Mouse (Mus musculus) liver, embryonic 16.5 days (tissue): Measurements from ENCODE around the gene Phf13. TPM values are rescaled to one million over a fixed set of nuclear protein-coding genes. Genes with fewer than 3 reads are reported as not detected.

Source experiments
- ATAC-seq: fragments of 200-750 bp; cut with Nextera tagmentation; 2 replicates; pipeline ENCODE4 v1.8.0; 2017; ENCODE audit warnings: low read depth, mild to moderate bottlenecking, moderate number of reproducible peaks, moderate library complexity
- H3K27ac ChIP-seq: fragments of 300-500 bp; sonication (generic); 2 replicates; pipeline ENCODE4 v1.5.1; 2014; ENCODE audit warnings: mild to moderate bottlenecking, low read length
- H3K27me3 ChIP-seq: fragments of 300-500 bp; sonication (generic); 2 replicates; pipeline ENCODE4 v1.6.1; 2014; ENCODE audit warnings: low read depth, low read length, mixed read lengths; ENCODE audit not compliant: control insufficient read depth, insufficient read depth
- H3K36me3 ChIP-seq: fragments of 300-500 bp; sonication (generic); 2 replicates; pipeline ENCODE4 v1.6.1; 2014; ENCODE audit warnings: mild to moderate bottlenecking; ENCODE audit not compliant: control insufficient read depth, insufficient read depth
- H3K4me1 ChIP-seq: fragments of 300-500 bp; sonication (generic); 2 replicates; pipeline ENCODE4 v1.6.1; 2014; ENCODE audit warnings: low read depth, low read length, mixed read lengths; ENCODE audit not compliant: control insufficient read depth
- H3K4me2 ChIP-seq: fragments of 300-500 bp; sonication (generic); 2 replicates; pipeline ENCODE4 v1.6.1; 2014; ENCODE audit warnings: low read depth, low read length, mixed read lengths
- H3K4me3 ChIP-seq: fragments of 300-500 bp; sonication (generic); 2 replicates; pipeline ENCODE4 v1.5.1; 2014; ENCODE audit warnings: low read depth, mild to moderate bottlenecking, low read length
- H3K9ac ChIP-seq: fragments of 300-500 bp; sonication (generic); 2 replicates; pipeline ENCODE4 v1.6.1; 2014; ENCODE audit warnings: low read depth, low read length
- H3K9me3 ChIP-seq: fragments of 300-500 bp; sonication (generic); replicated peaks from 2 replicates; pipeline ENCODE4 v1.6.1; 2016; ENCODE audit warnings: low read length; ENCODE audit not compliant: control insufficient read depth
- WGBS: fragments of 180-500 bp; shearing (Covaris S2); extraction: QIAGEN DNeasy Blood & Tissue Kit; methylation state at CpG from one replicate; pipeline ENCODE4 v1.1.7; 2014; ENCODE audit not compliant: insufficient replicate concordance; 5-methylcytosine and 5-hydroxymethylcytosine counted together
- polyA plus RNA-seq: library from polyadenylated mRNA; unstranded; fragments of >200 nt; fragmentation: Nextera tagmentation; extraction: Ambion mirVana; gene quantifications from 2 replicates; pipeline ENCODE4 v1.2.1, GENCODE M21; 2015

Phf13 gene
- polyA plus RNA-seq, 1 experiment from 2014 or later, result 4.5 TPM

- whole genome bisulfite sequencing, result 81% methylated on average over 13 of the region's 13 CpGs
- Histone ChIP-seq H3K27me3 (no peaks in the 10 kb centered on the region), H3K4me2 (no peak overlapping the region), H3K4me1 (peaks cover 4% of the 10 kb centered on the region), H3K9me3 (no peaks in the 10 kb centered on the region), H3K4me3 (no peak overlapping the region), H3K9ac (no peak overlapping the region), H3K27ac (no peak overlapping the region), H3K36me3 (no peaks in the 10 kb centered on the region)
- no peak for ATAC-seq
These were observed 36.9 kb upstream of the Phf13 start for GRCm38 (mm10) chr4:152032922-152033321.

GRCm38 (mm10) chr4:152029997-152030396 is 33.9 kb upstream of the Phf13 start:
- no peaks in the 10 kb centered on the region for H3K9me3 ChIP-seq
- no peak overlapping the region for H3K27ac ChIP-seq
- no peak overlapping the region for H3K9ac ChIP-seq
- 64% methylated on average over 4 of the region's 4 CpGs for WGBS
- no peak for ATAC-seq
- no peaks in the 10 kb centered on the region for H3K36me3 ChIP-seq
- peaks cover 21% of the 10 kb centered on the region for H3K4me1 ChIP-seq
- H3K4me2 ChIP-seq, result no peak overlapping the region
- H3K4me3 ChIP-seq, result no peak overlapping the region
- no peaks in the 10 kb centered on the region for H3K27me3 ChIP-seq

GRCm38 (mm10) chr4:152029087-152029486 is 33.0 kb upstream of the Phf13 start:
- no peak for ATAC-seq
- no peaks in the 10 kb centered on the region for H3K36me3 ChIP-seq
- H3K4me2 ChIP-seq, result no peak overlapping the region
- H3K9me3 ChIP-seq, result no peaks in the 10 kb centered on the region
- no peak overlapping the region for H3K9ac ChIP-seq
- no peak overlapping the region for H3K27ac ChIP-seq
- H3K4me1 ChIP-seq, result peaks cover 25% of the 10 kb centered on the region
- H3K27me3 ChIP-seq, result no peaks in the 10 kb centered on the region
- H3K4me3 ChIP-seq, result no peak overlapping the region
- WGBS, result 40% methylated on average over 5 of the region's 5 CpGs

GRCm38 (mm10) chr4:152028456-152028855 is 32.4 kb upstream of the Phf13 start:
- Histone ChIP-seq H3K9me3 (no peaks in the 10 kb centered on the region), H3K9ac (no peak overlapping the region), H3K4me2 (peak overlapping the region; percentile 96), H3K4me1 (peaks cover 27% of the 10 kb centered on the region), H3K36me3 (no peaks in the 10 kb centered on the region; the same call in 1 of the 2 replicates), H3K27me3 (no peaks in the 10 kb centered on the region), H3K4me3 (no peak overlapping the region; the same call in 1 of the 2 replicates), H3K27ac (no peak overlapping the region)
- 67% methylated on average over 15 of the region's 15 CpGs for WGBS
- ATAC-seq, result no peak

- under 1% methylated on average over 31 of the region's 35 CpGs for WGBS
- peak within 1 kb of the TSS; percentile 96 for H3K4me2 ChIP-seq
- no peaks in the 10 kb centered on the region for H3K27me3 ChIP-seq
- H3K27ac ChIP-seq, result peak within 1 kb of the TSS; percentile 84
- H3K9me3 ChIP-seq, result no peaks in the 10 kb centered on the region
- peak within 1 kb of the TSS; percentile 85 for H3K4me3 ChIP-seq
- peaks cover 2% of the 10 kb centered on the region; the same call in 1 of the 2 replicates for H3K36me3 ChIP-seq
- peaks cover 27% of the 10 kb centered on the region for H3K4me1 ChIP-seq
- H3K9ac ChIP-seq, result peak within 1 kb of the TSS; percentile 81
- peak; percentile 96 for ATAC-seq
These were observed 31.5 kb upstream of the Phf13 start, which contains the start of gene Zbtb48 for GRCm38 (mm10) chr4:152027524-152027923. Gene Zbtb48, minus strand, starts transcription at chr4:152027671.

GRCm38 (mm10) chr4:152026751-152027508 is 30.9 kb upstream of the Phf13 start:
- ATAC-seq, result peak; percentile 67
- H3K9ac ChIP-seq, result peak overlapping the region; percentile 81
- H3K4me1 ChIP-seq, result peaks cover 27% of the 10 kb centered on the region
- H3K36me3 ChIP-seq, result peaks cover 4% of the 10 kb centered on the region; the same call in 1 of the 2 replicates
- H3K27ac ChIP-seq, result peak overlapping the region; percentile 84
- WGBS, result 3% methylated on average over 37 of the region's 41 CpGs
- no peaks in the 10 kb centered on the region for H3K9me3 ChIP-seq
- H3K27me3 ChIP-seq, result no peaks in the 10 kb centered on the region
- H3K4me3 ChIP-seq, result peak overlapping the region; percentile 85
- peak overlapping the region; percentile 96 for H3K4me2 ChIP-seq

GRCm38 (mm10) chr4:152024525-152024924 is 28.5 kb upstream of the Phf13 start:
- 76% methylated on average over 11 of the region's 11 CpGs for WGBS

GRCm38 (mm10) chr4:152022506-152022905 is 26.4 kb upstream of the Phf13 start:
- WGBS, result 80% methylated on average over 8 of the region's 8 CpGs
- Histone ChIP-seq H3K27me3 (no peaks in the 10 kb centered on the region), H3K36me3 (peaks cover 26% of the 10 kb centered on the region), H3K9me3 (no peaks in the 10 kb centered on the region), H3K9ac (no peak overlapping the region; the same call in 1 of the 2 replicates), H3K4me1 (peaks cover 21% of the 10 kb centered on the region), H3K4me2 (no peak overlapping the region), H3K27ac (no peak overlapping the region), H3K4me3 (no peak overlapping the region)
- no peak for ATAC-seq

More at GRCm38 (mm10) chr4:152024525-152024924, 28.5 kb upstream of the Phf13 start:
- Histone ChIP-seq H3K9me3 (no peaks in the 10 kb centered on the region), H3K36me3 (peaks cover 22% of the 10 kb centered on the region), H3K27ac (no peak overlapping the region), H3K27me3 (no peaks in the 10 kb centered on the region), H3K4me1 (peaks cover 27% of the 10 kb centered on the region), H3K9ac (no peak overlapping the region), H3K4me2 (no peak overlapping the region), H3K4me3 (no peak overlapping the region)
- no peak for ATAC-seq

GRCm38 (mm10) chr4:152021568-152022097 is 25.6 kb upstream of the Phf13 start:
- no peaks in the 10 kb centered on the region for H3K27me3 ChIP-seq
- peaks cover 26% of the 10 kb centered on the region for H3K36me3 ChIP-seq
- ATAC-seq, result no peak
- H3K4me1 ChIP-seq, result peaks cover 16% of the 10 kb centered on the region
- no peak overlapping the region for H3K9ac ChIP-seq
- H3K4me2 ChIP-seq, result no peak overlapping the region
- no peak overlapping the region for H3K27ac ChIP-seq
- WGBS, result 67% methylated on average over 12 of the region's 12 CpGs
- no peaks in the 10 kb centered on the region for H3K9me3 ChIP-seq
- no peak overlapping the region for H3K4me3 ChIP-seq
